Mouse (Mus musculus): ENCODE measurements at regions not wholly inside any gene's neighbourhood (a gene's known extent, or its start where the extent isn't known, plus 50 kb on each side); places are given as distances from the start of the nearest gene placed in this dataset.

DNA sequence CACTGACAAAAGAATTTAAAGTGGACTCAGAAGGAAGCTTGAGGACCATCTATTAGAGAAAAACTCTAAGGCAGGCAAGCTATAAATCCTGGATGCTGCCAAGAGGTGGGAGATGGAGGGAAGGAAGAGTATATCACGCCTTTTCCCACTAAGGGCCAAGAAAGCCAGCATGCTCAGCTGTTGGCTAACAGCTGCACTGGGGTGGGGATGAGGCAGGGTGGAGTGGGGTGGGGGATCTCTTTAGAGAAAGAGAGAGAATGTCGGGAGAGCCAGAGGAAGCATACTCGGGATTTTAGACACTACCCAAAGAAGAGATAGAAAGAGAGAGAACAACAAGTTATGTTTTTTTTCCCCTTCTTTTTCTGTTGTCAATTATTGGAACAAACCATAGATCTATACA lies 115.2 kb upstream of the Shb start:
- in situ Hi-C loops (cut with MseI, MboI) = no loop called here

DNA sequence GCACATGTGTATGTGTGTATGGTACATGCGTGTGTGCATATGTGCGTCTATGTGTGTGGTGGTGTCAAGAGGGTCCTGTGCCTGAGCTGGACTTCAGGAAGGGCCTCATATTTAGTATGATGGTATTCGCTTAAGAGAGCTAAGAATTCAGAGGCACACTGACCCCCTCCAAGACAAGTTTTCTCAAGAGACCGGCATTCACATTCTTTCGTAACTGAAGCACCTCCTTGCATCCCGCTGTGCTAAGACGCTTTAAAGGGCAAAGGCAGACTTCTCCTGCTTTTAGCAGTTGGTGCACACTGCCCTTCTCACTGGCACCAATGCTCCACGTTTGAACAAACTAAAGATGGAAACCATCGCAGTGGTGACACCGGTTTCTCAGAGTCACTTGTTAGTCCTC lies 110.3 kb upstream of the Shb start:
- in situ Hi-C loops (cut with MseI, MboI) = no loop called here

DNA sequence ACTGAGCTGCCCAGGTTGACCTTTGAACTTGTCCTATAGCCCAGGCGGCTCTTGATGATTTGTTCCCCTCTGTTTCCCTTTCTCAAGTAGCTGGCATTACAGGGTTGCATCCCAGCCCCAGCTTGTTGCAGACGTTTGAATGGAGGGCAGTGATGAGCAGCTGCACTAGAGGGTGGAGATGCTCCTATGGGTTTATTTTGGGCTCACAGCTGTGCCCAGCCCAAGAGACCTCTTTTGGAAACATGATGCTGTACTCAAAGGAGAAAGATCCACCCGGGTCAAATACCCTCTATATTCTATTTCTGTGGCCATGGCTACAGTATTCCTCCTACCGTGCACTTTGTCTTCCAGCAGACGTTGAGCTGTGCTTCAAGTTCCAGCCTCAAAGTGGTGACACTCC lies 109.0 kb upstream of the Shb start:
- in situ Hi-C loops (cut with MseI, MboI) = no loop called here

DNA sequence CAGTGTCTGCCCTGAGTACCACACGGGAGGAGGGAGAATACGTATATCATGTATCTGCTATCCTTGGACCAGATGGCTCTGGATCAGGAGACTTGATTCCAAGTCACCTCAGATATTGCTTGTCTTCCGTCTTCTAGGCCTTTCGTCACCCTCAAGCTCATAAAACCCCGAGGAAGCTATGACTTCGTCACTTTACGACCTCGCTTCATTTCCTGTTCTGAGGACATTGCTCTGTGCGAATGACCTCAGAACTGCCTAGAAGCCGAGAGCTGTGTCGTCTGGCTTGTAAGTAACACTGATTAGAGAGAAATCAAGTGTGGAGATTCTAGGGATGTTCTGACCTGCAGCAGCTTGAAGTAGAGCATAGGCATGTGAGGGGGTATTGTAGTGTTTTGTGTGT lies 108.4 kb upstream of the Shb start:
- in situ Hi-C loops (cut with MseI, MboI) = no loop called here

DNA sequence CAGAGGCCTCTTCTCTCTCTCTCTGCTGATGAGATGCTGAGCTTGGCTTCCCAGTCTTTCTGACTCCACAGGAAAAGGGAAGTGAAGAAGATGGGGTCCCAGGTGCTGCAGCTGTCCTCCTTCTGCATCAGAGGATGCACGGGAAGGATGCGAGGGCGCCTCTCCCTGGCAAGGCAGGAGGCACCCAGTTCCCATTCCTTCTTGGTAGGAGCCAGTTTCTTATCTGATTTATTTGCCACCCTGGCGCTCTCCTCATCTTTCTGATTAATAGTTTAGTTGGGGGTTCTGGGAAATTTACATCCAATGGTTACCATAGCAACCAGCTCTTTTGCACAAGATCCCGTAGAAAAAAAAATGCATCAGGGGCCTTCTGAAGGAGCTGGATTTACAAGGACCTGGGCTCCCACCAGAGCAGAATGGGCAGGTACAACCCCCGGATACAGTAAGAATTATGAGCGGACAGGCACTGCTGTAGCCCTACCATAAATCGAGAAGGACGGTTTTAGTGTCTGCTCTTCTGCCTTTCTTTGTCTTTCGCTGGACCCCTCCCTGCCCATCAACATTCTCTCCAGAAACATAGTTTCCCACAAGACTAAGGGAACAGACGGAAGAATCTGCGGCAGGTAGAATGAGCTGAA lies 107.2 kb upstream of the Shb start:
- in situ Hi-C loops (cut with MseI, MboI) = no loop called here

DNA sequence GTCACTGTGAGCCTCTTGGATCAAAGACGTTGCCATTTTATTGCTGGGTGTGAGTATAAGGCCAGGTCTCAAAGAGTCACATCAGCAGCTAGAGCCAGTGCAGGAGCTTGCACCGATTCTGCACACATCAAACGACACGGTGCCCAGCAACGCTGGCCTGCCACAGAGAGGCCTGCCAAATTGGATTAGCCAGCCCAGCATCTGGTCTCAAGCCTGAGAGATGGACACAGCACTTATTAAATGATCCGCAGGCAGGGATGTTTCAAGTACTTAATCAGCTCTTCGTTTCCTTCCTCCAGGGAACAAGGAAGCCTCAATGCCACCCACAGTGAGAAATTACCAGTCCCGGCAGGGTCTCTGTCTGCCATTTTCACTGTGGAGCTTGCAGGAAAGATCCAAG lies 106.1 kb upstream of the Shb start:
- in situ Hi-C loops (cut with MseI, MboI) = no loop called here

DNA sequence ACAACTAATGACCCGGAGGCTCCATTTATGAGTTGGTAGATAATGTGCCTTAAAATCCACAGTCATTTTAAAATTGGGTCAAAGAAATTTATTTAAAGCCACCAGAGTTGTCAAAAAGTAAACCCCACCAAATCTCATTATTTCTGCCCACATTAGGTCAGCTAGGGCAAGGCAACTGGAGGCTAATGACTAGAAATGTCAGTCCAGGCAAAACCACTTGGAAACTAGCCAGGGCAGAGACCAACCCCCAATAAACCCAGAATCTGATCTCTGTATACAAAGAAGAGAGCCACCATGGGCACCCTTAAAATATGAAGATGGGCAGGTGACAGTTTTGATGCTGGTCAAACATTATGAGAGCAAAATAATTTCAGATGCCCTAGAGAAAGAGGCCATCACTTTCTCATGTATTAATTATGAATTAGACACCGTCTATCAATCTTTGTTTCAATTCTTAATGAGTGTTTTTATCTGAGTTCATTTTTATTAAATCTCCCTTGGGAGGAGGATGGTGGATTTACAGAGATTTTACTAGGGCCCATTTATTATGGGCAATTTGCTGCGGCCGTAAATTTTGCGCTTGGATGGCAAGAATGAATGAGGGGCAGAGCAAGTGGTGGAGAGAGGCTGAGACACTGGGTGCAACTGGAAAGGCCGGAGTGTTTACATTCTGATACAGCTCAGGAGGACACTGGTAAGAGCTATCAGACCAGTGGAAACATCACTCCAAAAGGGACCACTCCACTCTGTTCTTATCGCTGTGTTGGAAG lies 99.2 kb upstream of the Shb start:
- in situ Hi-C loops (cut with MseI, MboI) = no loop called here

DNA sequence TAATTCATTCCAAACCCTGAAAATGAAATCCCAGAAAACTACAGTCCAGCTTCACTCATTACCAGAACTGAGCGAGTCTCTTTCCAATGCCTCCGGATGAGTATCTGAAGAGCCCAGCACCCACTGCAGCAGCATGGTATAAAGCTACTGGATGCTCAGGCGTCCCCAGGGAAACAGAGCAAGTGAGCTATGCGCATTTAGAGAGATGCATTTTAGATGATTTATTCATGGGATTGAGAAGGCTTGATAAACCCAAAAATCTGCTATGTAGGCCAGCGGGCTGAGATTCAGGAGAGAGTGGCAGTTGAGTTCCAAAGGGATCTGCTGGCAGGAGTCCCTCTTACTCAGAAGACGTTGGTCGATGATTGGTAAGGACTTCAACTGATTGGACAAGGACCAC lies 93.4 kb upstream of the Shb start:
- in situ Hi-C loops (cut with MseI, MboI) = no loop called here

DNA sequence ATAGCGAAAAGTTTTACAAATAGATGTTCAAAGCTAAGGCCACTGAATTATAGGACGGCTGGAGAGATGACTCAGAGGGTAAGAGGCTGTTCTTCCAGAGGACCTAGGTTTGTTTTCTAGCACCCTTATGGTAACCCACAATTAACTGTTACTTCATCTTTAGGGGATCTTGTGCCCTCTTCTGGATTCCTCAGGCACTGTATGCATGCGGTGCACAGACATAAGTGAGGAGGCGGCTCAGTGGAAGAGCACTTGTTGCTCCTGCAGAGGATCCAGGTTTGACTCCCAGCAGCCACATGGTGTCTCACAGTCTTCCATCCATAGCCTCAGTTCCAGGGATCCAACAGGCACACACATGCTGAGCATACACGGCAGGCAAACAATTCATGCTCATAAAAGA lies 89.7 kb upstream of the Shb start:
- in situ Hi-C loops (cut with MseI, MboI) = no loop called here

DNA sequence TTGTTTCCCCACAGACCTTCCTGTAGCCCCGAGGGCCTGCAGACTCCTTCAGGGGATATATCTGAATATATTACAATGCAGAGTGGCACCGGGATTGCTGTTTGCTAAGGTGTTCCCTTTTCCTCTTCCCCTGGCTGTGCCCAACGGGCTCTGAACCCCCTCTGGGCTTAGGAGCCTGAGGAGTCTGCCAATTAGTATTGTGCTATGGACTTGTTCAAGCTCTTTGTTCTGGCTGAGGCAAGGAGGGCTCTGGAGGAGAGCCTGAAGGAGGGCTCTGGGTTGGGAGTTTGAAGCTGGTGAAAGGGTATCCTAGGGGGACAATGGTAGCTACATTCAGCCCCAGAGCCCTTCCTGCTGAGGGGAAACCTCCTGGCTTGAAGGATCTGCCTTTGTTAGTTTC lies 84.9 kb upstream of the Shb start:
- in situ Hi-C loops (cut with MseI, MboI) = loop anchor here in 1 of 2 experiments (10.0 kb wide), 1 partner anchor 192 kb away; no protein-coding TSS in a partner anchor

DNA sequence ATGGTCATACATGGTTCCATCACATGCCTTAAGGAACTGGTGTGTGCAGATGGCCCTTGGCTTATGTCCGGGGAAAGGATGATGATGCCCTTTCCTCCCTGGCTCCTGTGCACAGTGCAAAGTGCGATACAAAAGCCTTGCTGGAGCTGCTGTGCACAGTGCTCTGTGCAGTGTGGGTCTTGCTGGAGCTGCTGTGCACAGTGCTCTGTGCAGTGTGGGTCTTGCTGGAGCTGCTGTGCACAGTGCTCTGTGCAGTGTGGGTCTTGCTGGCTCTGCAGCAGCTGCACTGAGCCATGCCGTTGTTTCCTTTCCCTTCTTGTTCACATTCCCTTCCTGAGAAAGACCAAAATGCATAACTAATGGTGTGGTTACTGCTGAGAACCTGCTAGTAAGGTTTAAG lies 81.2 kb upstream of the Shb start:
- in situ Hi-C loops (cut with MseI, MboI) = loop anchor here (5.0 to 10.0 kb wide), 2 partner anchors 189 to 196 kb away; no protein-coding TSS in a partner anchor

DNA sequence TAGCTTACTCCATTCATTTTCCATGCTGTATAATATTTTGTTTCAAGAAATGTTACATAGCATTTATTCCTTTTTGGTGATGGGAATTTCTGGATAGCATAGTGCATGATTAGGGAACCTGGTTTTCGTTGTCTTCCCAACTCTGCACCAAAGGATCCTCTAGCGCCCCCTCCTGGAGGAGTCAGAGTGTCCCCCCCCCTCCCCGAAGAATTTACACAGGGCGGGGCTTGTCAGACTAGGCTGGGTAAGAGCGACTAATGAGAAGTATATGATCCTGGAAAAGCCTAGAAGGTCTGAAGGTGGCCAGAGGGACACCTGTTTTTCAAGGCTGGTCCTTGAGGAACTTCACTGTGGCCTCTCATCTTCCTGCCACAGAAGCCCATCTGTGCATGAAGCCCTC lies 79.9 kb upstream of the Shb start:
- in situ Hi-C loops (cut with MseI, MboI) = loop anchor here (5.0 to 10.0 kb wide), 2 partner anchors 187 to 195 kb away; no protein-coding TSS in a partner anchor

DNA sequence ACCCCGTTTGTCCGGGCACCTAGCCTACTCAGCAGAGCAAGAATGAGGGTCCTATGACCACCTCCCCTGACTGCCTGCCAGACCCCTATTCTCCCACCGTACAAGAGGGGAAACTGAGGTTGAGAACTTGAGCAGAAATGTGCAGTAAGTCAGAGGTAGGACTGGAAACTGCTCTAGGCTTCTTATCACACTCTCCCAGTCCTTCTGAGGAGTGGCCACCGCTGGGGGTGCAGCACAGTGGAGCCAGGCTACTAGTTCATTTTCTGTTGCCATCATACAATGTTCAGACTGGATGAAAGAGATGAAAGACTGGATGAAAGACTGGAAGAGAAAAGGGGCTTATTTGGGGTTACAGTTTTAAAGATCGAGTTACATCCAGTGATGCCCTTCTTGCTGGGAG lies 78.7 kb upstream of the Shb start:
- in situ Hi-C loops (cut with MseI, MboI) = loop anchor here (5.0 to 10.0 kb wide), 2 partner anchors 186 to 194 kb away; no protein-coding TSS in a partner anchor

DNA sequence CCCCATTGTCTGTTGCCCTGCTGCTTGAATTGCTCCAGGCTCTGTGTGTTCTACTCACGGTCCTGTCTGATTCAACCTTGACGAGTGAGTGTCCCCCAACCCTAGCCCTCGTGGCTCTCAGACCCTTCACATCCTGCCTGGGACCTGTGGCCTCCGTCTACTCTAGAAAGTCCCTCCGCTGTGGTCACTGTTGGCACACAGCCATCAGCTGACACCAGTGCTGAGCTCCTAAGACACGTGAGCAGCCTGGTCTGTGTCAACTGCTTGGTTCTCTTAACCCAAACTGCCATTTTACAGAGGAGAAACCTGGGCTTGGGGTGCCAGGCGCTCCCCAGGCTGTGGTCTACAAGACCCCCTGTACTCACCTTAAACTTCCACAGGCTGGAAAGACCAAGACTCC lies 74.3 kb upstream of the Shb start:
- in situ Hi-C loops (cut with MseI, MboI) = no loop called here

DNA sequence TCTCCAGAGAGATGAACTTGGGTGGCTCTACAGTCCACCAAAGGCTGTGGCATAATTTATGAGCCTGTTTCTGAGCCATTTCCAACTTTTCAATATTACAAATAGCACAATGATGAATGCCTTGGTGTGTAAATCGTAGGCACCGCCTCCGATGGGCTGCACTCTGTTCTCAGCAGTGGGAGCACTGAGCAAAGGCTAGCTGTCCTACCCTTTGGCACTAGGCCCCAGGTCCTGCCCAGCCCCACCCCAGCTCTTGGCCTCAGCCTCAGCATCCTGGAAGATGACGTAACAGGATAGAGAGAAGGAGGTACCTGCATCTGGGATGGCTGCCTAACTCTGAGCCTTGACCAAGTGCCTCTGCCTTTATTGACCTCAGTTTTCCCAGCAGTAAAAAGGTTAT lies 73.4 kb upstream of the Shb start:
- in situ Hi-C loops (cut with MseI, MboI) = no loop called here

DNA sequence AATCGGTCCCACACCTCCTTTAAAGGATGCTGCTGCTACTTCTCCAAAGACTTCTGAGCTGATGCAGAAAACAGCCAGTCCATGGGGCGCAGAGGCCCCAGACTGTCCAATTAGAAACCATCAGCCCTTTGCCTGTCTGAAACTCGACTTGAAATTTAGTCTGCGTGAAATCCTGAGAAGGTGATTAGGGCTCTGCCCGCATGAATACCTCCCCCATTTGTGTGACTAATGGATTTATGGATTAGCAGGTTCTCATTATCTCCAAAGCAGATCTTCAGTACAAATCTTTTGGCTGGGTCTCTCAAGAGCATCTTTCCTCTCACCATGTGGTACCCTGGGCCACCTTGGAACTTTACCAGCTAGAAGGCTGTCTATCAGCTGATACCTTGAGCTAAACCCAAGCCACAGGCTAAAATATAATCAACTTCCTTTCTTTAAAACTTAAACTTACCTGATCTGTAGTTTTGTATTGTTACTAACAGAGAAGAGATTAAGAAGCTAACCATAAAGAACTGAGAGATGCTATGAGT lies 72.1 kb upstream of the Shb start:
- in situ Hi-C loops (cut with MseI, MboI) = no loop called here

DNA sequence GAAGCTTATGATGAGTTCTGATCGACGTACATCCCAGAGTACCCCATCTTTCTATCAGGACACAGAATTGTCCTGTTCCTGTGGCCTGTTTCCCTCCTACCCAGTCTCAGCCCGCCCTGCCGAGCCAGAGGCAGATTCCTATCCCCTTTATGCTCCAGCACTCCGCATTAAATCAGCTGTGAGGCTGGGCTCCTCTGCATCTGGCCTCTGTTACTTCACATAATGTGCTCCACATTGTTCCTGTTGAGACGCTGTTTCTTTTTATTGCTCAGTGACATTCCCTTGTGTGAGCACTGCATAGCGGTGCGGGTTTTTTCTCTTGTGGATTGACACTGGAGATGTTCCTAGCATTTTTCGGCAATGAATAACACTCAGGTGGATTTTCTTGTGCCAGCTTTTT lies 68.2 kb upstream of the Shb start:
- in situ Hi-C loops (cut with MseI, MboI) = no loop called here

DNA sequence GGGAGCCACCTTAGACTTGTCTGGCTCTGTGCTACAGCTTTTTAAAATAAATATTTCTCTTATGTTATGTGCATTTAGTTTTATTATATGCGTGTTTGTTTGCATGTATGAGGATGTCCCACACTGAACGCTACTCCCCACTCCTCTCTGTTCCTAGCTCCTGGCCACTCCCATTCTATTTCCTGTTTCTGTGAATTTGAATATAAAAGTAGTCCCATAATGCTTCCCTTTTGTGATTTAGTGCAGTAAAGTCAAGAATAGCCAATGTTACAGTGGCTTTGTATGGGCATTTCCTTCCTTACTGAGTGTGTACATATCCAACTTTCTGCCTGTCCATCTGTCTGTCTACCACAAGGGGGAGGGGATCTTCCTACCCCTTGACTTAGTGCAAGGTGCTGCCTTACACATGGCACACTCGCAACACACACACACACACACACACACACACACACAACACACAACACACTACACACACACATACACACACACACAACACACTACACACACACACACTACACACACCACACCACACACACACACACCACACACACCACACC lies 61.2 kb upstream of the Shb start:
- in situ Hi-C loops (cut with MseI, MboI) = no loop called here

DNA sequence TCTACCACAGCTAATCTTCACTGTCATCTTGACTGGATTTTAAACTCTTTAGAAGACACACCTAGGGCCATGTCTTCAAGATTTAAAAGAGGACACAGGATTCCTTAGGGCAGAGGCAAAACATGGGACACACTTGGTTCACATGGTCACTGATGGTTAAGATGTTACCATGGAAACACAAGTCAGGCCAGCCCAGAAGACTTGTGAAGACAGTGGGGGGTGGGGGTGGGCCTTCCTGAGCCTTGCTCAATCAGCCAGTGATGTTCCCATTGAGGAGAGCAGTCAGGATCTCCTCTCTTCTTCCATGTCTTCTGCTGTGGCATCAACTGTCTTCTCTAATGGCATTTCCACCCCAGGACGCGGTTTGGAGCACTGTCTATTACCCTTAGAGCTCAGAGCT lies 60.5 kb upstream of the Shb start:
- in situ Hi-C loops (cut with MseI, MboI) = no loop called here

DNA sequence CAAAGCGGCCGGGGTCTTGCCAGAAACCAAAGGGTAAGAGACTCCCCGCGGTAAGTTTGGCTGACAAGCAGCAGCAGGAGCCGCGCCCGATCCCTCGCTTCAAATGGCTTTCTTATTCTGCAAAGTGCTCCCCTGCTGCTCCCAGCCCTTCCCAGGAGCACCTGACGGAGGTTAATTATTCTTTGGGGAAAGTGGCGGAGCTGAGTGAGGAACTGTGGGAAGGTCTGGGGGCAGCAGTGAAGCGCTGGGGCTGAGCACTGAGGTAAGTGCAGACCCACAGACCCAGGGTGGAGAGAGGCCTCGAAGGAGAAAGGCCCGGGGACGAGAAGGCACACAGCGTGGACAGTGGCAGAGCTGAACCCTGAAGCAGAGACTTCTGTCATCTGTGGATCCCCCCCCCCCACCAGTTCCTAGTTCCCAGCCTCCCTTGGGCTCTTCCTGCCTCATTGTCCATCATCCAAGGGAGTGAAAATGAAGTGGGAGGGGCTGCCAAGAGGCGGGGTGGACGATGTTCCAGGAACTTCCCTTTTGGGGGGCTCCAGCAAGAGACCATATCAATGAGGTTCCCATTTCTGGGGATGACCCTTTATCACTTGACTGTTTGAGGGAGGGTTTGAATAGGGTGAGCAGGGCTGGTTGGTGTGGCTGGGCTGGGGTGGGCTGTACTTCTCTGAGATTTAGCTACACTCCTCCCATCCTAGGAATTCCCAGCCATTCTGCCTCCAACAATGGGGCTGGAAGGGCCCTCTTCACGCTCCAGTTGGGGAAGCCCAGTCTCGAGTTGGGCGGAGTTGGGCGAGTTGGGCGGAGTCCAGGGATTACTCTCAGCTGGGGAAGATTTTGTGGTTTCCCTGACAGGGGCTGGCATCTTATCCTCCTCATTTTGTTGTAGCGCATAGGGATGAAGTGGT lies 59.4 kb upstream of the Shb start:
- in situ Hi-C loops (cut with MseI, MboI) = no loop called here

DNA sequence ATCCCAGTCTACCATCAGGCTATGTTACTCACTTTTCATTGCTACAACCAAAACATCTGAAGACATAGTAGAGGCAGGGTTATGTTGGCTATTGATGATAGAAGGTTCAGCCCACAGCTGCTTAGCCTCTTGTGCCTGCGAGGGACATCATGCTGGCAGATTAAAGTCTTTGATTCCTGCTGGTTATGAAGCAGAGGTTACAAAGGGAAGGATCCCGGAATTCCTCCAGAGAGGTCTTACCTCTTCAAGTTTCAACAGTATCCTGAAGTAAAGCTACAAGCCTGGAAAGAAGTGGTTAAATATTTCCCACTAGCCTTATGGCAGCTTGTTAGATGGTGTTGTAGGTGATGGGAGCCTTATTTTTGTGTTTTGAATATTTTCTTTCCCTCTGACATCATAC lies 58.6 kb upstream of the Shb start:
- in situ Hi-C loops (cut with MseI, MboI) = no loop called here

DNA sequence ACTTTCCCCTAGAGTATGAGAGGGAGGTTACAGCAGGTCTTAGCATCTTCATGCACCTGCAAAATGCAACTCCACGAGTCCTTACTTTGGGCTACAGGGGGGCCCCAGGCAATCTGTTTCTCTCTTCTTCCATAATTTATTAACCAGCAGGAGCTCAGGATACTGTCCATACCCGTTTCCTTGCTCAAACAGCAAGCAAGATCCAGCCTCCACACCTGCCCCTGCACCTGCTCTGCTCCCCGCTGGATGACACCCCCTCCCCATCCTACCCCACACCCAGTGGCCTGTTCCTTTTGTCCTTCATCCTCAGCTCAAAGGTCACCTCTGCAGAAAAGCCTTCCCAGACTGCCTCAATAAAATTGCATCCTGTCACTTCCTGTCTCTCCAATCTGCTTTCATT lies 56.1 kb upstream of the Shb start:
- in situ Hi-C loops (cut with MseI, MboI) = no loop called here

Measured in mouse trophoblast stem cell (cell line).